Mouse (Mus musculus) thymus, postnatal 14 days (tissue): ENCODE results near the gene Slc29a3.
"Not testable (repeated sequence)": the region's sequence is repeated elsewhere in the genome, so short reads cannot be mapped to it uniquely, and the experiment has no call there.

Experiments used
- DNase-seq: peaks from one replicate; pipeline ENCODE4 v3.0.0; 2021

Slc29a3 gene

GRCm38 (mm10) chr10:60723345-60723744 lies 29.2 kb downstream of the Slc29a3 start:
- DNase-seq, result peak; percentile 45

- DNase-seq, result no peak
These were observed 31.0 kb downstream of the Slc29a3 start for GRCm38 (mm10) chr10:60721640-60722039.

- no peak for DNase-seq
These were observed 32.1 kb downstream of the Slc29a3 start for GRCm38 (mm10) chr10:60720461-60720860.

GRCm38 (mm10) chr10:60718491-60718890 lies 34.1 kb downstream of the Slc29a3 start:
- no peak for DNase-seq

GRCm38 (mm10) chr10:60716449-60716848 lies 36.1 kb downstream of the Slc29a3 start:
- no peak for DNase-seq

GRCm38 (mm10) chr10:60712299-60712698 lies 40.3 kb downstream of the Slc29a3 start:
- DNase-seq, result not testable (repeated sequence)

GRCm38 (mm10) chr10:60708837-60709236 lies 43.8 kb downstream of the Slc29a3 start:
- no peak for DNase-seq

- DNase-seq, result no peak
These were observed 46.3 kb downstream of the Slc29a3 start for GRCm38 (mm10) chr10:60706268-60706667.

GRCm38 (mm10) chr10:60705134-60705533 lies 47.5 kb downstream of the Slc29a3 start:
- no peak for DNase-seq

GRCm38 (mm10) chr10:60697775-60698174 lies 54.8 kb downstream of the Slc29a3 start:
- no peak for DNase-seq

GRCm38 (mm10) chr10:60696975-60697374 lies 55.6 kb downstream of the Slc29a3 start:
- peak; percentile 87 for DNase-seq

- DNase-seq, result no peak
These were observed 56.2 kb downstream of the Slc29a3 start, which contains the start of gene Cdh23 for GRCm38 (mm10) chr10:60696390-60696789. Cdh23 (minus strand) TSS chr10:60696490.

- peak; percentile 89 for DNase-seq
These were observed 60.8 kb downstream of the Slc29a3 start for GRCm38 (mm10) chr10:60691671-60692390.

GRCm38 (mm10) chr10:60690960-60691359 lies 61.6 kb downstream of the Slc29a3 start:
- peak; percentile 70 for DNase-seq

GRCm38 (mm10) chr10:60689396-60689795 lies 63.2 kb downstream of the Slc29a3 start:
- no peak for DNase-seq

GRCm38 (mm10) chr10:60687011-60687776 lies 65.4 kb downstream of the Slc29a3 start:
- DNase-seq, result peak; percentile 82

- DNase-seq, result peak; percentile 37
These were observed 66.0 kb downstream of the Slc29a3 start for GRCm38 (mm10) chr10:60686641-60686975.

GRCm38 (mm10) chr10:60685764-60686640 lies 66.6 kb downstream of the Slc29a3 start:
- peak; percentile 17 for DNase-seq

- no peak for DNase-seq
These were observed 73.7 kb downstream of the Slc29a3 start for GRCm38 (mm10) chr10:60678926-60679325.

- no peak for DNase-seq
These were observed 75.3 kb downstream of the Slc29a3 start for GRCm38 (mm10) chr10:60677319-60677718.

- no peak for DNase-seq
These were observed 82.4 kb downstream of the Slc29a3 start for GRCm38 (mm10) chr10:60670166-60670565.

GRCm38 (mm10) chr10:60668591-60668990 lies 84.0 kb downstream of the Slc29a3 start:
- DNase-seq, result no peak
